Mouse (Mus musculus) MEL (cell line): ENCODE results near the gene Efcab5.

Experiments used
- BHLHE40 ChIP-seq: IDR thresholded peaks from 2 replicates; pipeline ENCODE4 v1.6.1; 2012; ENCODE audit warnings: low read depth, mild to moderate bottlenecking, inconsistent platforms, low read length, improper control_type of control experiment, borderline replicate concordance
- CHD2 ChIP-seq: IDR thresholded peaks from 2 replicates; pipeline ENCODE4 v1.6.1; 2011; ENCODE audit warnings: low read length, improper control_type of control experiment
- CTCF ChIP-seq, 3 experiments: IDR thresholded peaks in 2 of 3; conservative IDR thresholded peaks in 1 of 3; 2 replicates each; pipeline ENCODE4 v1.5.1; 2011 to 2012; ENCODE audit warnings: low read length in 3 of 3, low read depth in 2 of 3, mild to moderate bottlenecking in 2 of 3, improper control_type of control experiment in 1 of 3, inconsistent platforms in 1 of 3, mixed read lengths in 1 of 3, moderate library complexity in 1 of 3; ENCODE audit not compliant: control insufficient read depth in 1 of 3, insufficient read depth in 1 of 3, poor library complexity in 1 of 3, severe bottlenecking in 1 of 3
- EP300 ChIP-seq, 2 experiments: IDR thresholded peaks; 2 replicates each; pipeline ENCODE4 v1.6.1; 2011; ENCODE audit warnings: improper control_type of control experiment in 2 of 2, low read length in 2 of 2, low read depth in 1 of 2, mild to moderate bottlenecking in 1 of 2
- GATA1 ChIP-seq: IDR thresholded peaks from 2 replicates; pipeline ENCODE4 v1.6.1; 2011; ENCODE audit warnings: low read depth, low read length, improper control_type of control experiment
- HCFC1 ChIP-seq: IDR thresholded peaks from 2 replicates; pipeline ENCODE4 v1.6.1; 2012; ENCODE audit warnings: low read depth, mild to moderate bottlenecking, inconsistent platforms, low read length, improper control_type of control experiment, moderate library complexity
- POLR2A ChIP-seq, 2 experiments: IDR thresholded peaks; 2 replicates each; pipeline ENCODE4 v1.6.1; 2011 to 2012; ENCODE audit warnings: low read length in 2 of 2, mild to moderate bottlenecking in 2 of 2, control low read depth in 1 of 2, improper control_type of control experiment in 1 of 2, low read depth in 1 of 2, moderate library complexity in 1 of 2; ENCODE audit not compliant: control insufficient read depth in 1 of 2, insufficient read depth in 1 of 2, poor library complexity in 1 of 2
- TCF12 ChIP-seq: IDR thresholded peaks from 2 replicates; pipeline ENCODE4 v1.6.1; 2014; ENCODE audit warnings: low read depth, mild to moderate bottlenecking, inconsistent platforms, low read length, improper control_type of control experiment, moderate library complexity
- USF1 ChIP-seq: IDR thresholded peaks from 2 replicates; pipeline ENCODE4 v1.6.1; 2014; ENCODE audit warnings: low read depth, mild to moderate bottlenecking, inconsistent platforms, low read length, improper control_type of control experiment, moderate library complexity
- ZC3H11A ChIP-seq: IDR thresholded peaks from 2 replicates; pipeline ENCODE4 v1.6.1; 2012; ENCODE audit warnings: low read depth, mild to moderate bottlenecking, inconsistent platforms, low read length, improper control_type of control experiment
- ZNF384 ChIP-seq: IDR thresholded peaks from 2 replicates; pipeline ENCODE4 v1.6.1; 2012; ENCODE audit warnings: low read depth, mild to moderate bottlenecking, inconsistent platforms, low read length, improper control_type of control experiment

DNA sequence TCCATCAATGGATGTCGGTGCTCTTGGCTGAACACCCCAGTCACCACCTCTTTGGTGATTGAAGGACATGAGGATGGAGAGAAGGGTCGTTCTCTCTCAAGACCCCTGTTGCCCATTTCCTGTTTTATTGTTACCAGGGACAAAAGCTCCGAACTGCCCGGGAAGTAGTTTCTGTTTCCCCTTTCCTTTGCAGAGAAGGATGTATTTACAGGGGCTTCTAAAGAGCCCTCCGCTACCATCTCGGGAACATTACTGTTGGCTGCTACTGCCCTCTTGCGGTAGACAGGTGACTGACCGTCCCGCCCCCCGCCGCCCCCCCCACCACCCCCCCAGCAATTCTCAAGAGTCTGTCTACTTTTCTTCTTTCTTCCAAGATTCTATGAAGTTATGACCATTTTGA is 95.6 kb downstream of the Efcab5 start:
- no peak for TF ChIP-seq ZNF384
- no peak for TF ChIP-seq POLR2A (IDR thresholded peaks at IDR 0.05; ENCODE audit: control insufficient read depth in 1 of 2, insufficient read depth in 1 of 2, low read depth in 1 of 2, low read length in 2 of 2, poor library complexity in 1 of 2)
- TF ChIP-seq HCFC1, result no peak
- no peak for TF ChIP-seq CHD2
- peak; percentile 42 to 98 (median 66) for TF ChIP-seq CTCF (IDR thresholded peaks at IDR 0.05 in 2 of 3, conservative IDR thresholded peaks at IDR 0.05 in 1 of 3; ENCODE audit: control insufficient read depth in 1 of 3, insufficient read depth in 1 of 3, low read depth in 2 of 3, low read length in 3 of 3, poor library complexity in 1 of 3, severe bottlenecking in 1 of 3)
- TF ChIP-seq ZC3H11A, result peak; percentile 56
- TF ChIP-seq EP300 (IDR thresholded peaks at IDR 0.05; ENCODE audit: low read depth in 1 of 2, low read length in 2 of 2), result no peak
- no peak for TF ChIP-seq BHLHE40
- no peak for TF ChIP-seq GATA1
- TF ChIP-seq TCF12, result no peak
- TF ChIP-seq USF1, result no peak
